Mouse (Mus musculus) MEL (cell line): ENCODE results near the gene Spef1. TPM values are rescaled to one million over a fixed set of nuclear protein-coding genes. Genes with fewer than 3 reads are reported as not detected.

ENCODE experiments used
- DNase-seq: peaks from one replicate; pipeline ENCODE4 v3.0.0; 2011; ENCODE audit warnings: low read depth, low spot score
- H3K27ac ChIP-seq: 2 replicates; pipeline ENCODE4 v1.5.1; 2012; ENCODE audit warnings: low read depth, mild to moderate bottlenecking, control low read depth, low read length, moderate library complexity; ENCODE audit not compliant: control insufficient read depth
- H3K27me3 ChIP-seq, 2 experiments: fragments of 150-350 bp in 1 of 2; sonication (generic) in 1 of 2; 2 replicates each; pipeline ENCODE4 v1.6.1; 2012; ENCODE audit warnings: low read length in 2 of 2, mild to moderate bottlenecking in 2 of 2, improper control_type of control experiment in 1 of 2, moderate library complexity in 1 of 2; ENCODE audit not compliant: insufficient read depth in 2 of 2, control insufficient read depth in 1 of 2
- H3K36me3 ChIP-seq, 2 experiments: 2 replicates each; pipeline ENCODE4 v1.6.1; 2012 to 2014; ENCODE audit warnings: low read length in 2 of 2, improper control_type of control experiment in 1 of 2, inconsistent platforms in 1 of 2, mild to moderate bottlenecking in 1 of 2; ENCODE audit not compliant: insufficient read depth in 2 of 2, control insufficient read depth in 1 of 2
- H3K4me1 ChIP-seq, 2 experiments: fragments of 150-350 bp in 1 of 2; sonication (generic) in 1 of 2; 2 replicates each; pipeline ENCODE4 v1.6.1; 2012; ENCODE audit warnings: low read length in 2 of 2, improper control_type of control experiment in 1 of 2, mild to moderate bottlenecking in 1 of 2; ENCODE audit not compliant: insufficient read depth in 2 of 2, control insufficient read depth in 1 of 2
- H3K4me3 ChIP-seq, 2 experiments: fragments of 150-350 bp in 1 of 2; sonication (generic) in 1 of 2; 2 replicates each; pipeline ENCODE4 v1.5.1; 2012; ENCODE audit warnings: low read depth in 2 of 2, low read length in 2 of 2, mild to moderate bottlenecking in 2 of 2, moderate library complexity in 2 of 2, control low read depth in 1 of 2, improper control_type of control experiment in 1 of 2; ENCODE audit not compliant: control insufficient read depth in 1 of 2, insufficient read depth in 1 of 2
- H3K79me2 ChIP-seq: 2 replicates; pipeline ENCODE4 v1.6.1; 2012; ENCODE audit warnings: mild to moderate bottlenecking, low read length, moderate library complexity; ENCODE audit not compliant: control insufficient read depth, poor library complexity, insufficient read depth
- H3K9ac ChIP-seq: 2 replicates; pipeline ENCODE4 v1.6.1; 2012; ENCODE audit warnings: low read depth, mild to moderate bottlenecking, control low read depth, low read length, moderate library complexity; ENCODE audit not compliant: control insufficient read depth, poor library complexity, severe bottlenecking
- H3K9me3 ChIP-seq: fragments of 150-350 bp; sonication (generic); replicated peaks from 2 replicates; pipeline ENCODE4 v1.6.1; 2012; ENCODE audit warnings: mild to moderate bottlenecking, low read length, improper control_type of control experiment, moderate library complexity; ENCODE audit not compliant: insufficient read depth
- BHLHE40 ChIP-seq: IDR thresholded peaks from 2 replicates; pipeline ENCODE4 v1.6.1; 2012; ENCODE audit warnings: low read depth, mild to moderate bottlenecking, inconsistent platforms, low read length, improper control_type of control experiment, borderline replicate concordance
- CHD2 ChIP-seq: IDR thresholded peaks from 2 replicates; pipeline ENCODE4 v1.6.1; 2011; ENCODE audit warnings: low read length, improper control_type of control experiment
- CTCF ChIP-seq, 3 experiments: IDR thresholded peaks in 2 of 3; conservative IDR thresholded peaks in 1 of 3; 2 replicates each; pipeline ENCODE4 v1.5.1; 2011 to 2012; ENCODE audit warnings: low read length in 3 of 3, low read depth in 2 of 3, mild to moderate bottlenecking in 2 of 3, improper control_type of control experiment in 1 of 3, inconsistent platforms in 1 of 3, mixed read lengths in 1 of 3, moderate library complexity in 1 of 3; ENCODE audit not compliant: control insufficient read depth in 1 of 3, insufficient read depth in 1 of 3, poor library complexity in 1 of 3, severe bottlenecking in 1 of 3
- E2F4 ChIP-seq: IDR thresholded peaks from 2 replicates; pipeline ENCODE4 v1.6.1; 2011; ENCODE audit warnings: low read depth, low read length, improper control_type of control experiment, borderline replicate concordance
- ELF1 ChIP-seq: IDR thresholded peaks from 2 replicates; pipeline ENCODE4 v1.6.1; 2014; ENCODE audit warnings: low read depth, mild to moderate bottlenecking, inconsistent platforms, low read length, improper control_type of control experiment, moderate library complexity
- ETS1 ChIP-seq: IDR thresholded peaks from 2 replicates; pipeline ENCODE4 v1.6.1; 2012; ENCODE audit warnings: low read depth, mild to moderate bottlenecking, inconsistent platforms, low read length, improper control_type of control experiment, moderate library complexity
- HCFC1 ChIP-seq: IDR thresholded peaks from 2 replicates; pipeline ENCODE4 v1.6.1; 2012; ENCODE audit warnings: low read depth, mild to moderate bottlenecking, inconsistent platforms, low read length, improper control_type of control experiment, moderate library complexity
- JUND ChIP-seq: IDR thresholded peaks from 2 replicates; pipeline ENCODE4 v1.6.1; 2011; ENCODE audit warnings: low read depth, mild to moderate bottlenecking, improper control_type of control experiment, low read length
- KAT2A ChIP-seq: conservative IDR thresholded peaks from 2 replicates; pipeline ENCODE4 v1.6.1; 2012; ENCODE audit warnings: low read depth, low read length, improper control_type of control experiment, inconsistent platforms
- MAFK ChIP-seq: IDR thresholded peaks from 2 replicates; pipeline ENCODE4 v1.6.1; 2011; ENCODE audit warnings: low read depth, mild to moderate bottlenecking, low read length, improper control_type of control experiment, borderline replicate concordance
- MAX ChIP-seq: IDR thresholded peaks from 2 replicates; pipeline ENCODE4 v1.6.1; 2011; ENCODE audit warnings: low read length, improper control_type of control experiment
- MAZ ChIP-seq: IDR thresholded peaks from 2 replicates; pipeline ENCODE4 v1.6.1; 2012; ENCODE audit warnings: low read depth, mild to moderate bottlenecking, inconsistent platforms, low read length, improper control_type of control experiment
- MEF2A ChIP-seq: IDR thresholded peaks from 2 replicates; pipeline ENCODE4 v1.6.1; 2014; ENCODE audit warnings: low read depth, mild to moderate bottlenecking, inconsistent platforms, low read length, improper control_type of control experiment; ENCODE audit not compliant: poor library complexity, insufficient replicate concordance, severe bottlenecking; ENCODE audit errors: extremely low read depth
- MXI1 ChIP-seq: IDR thresholded peaks from 2 replicates; pipeline ENCODE4 v1.6.1; 2011; ENCODE audit warnings: mild to moderate bottlenecking, low read depth, low read length, improper control_type of control experiment
- MYC ChIP-seq: IDR thresholded peaks from 2 replicates; pipeline ENCODE4 v1.6.1; 2011; ENCODE audit warnings: low read depth, mild to moderate bottlenecking, low read length, improper control_type of control experiment, moderate library complexity
- NELFE ChIP-seq: IDR thresholded peaks from 2 replicates; pipeline ENCODE4 v1.6.1; 2011; ENCODE audit warnings: low read depth, low read length, improper control_type of control experiment
- POLR2A ChIP-seq, 2 experiments: IDR thresholded peaks; 2 replicates each; pipeline ENCODE4 v1.6.1; 2011 to 2012; ENCODE audit warnings: low read length in 2 of 2, mild to moderate bottlenecking in 2 of 2, control low read depth in 1 of 2, improper control_type of control experiment in 1 of 2, low read depth in 1 of 2, moderate library complexity in 1 of 2; ENCODE audit not compliant: control insufficient read depth in 1 of 2, insufficient read depth in 1 of 2, poor library complexity in 1 of 2
- POLR2AphosphoS2 ChIP-seq: IDR thresholded peaks from 2 replicates; pipeline ENCODE4 v1.6.1; 2011; ENCODE audit warnings: low read length, improper control_type of control experiment
- POLR2AphosphoS5 ChIP-seq: IDR thresholded peaks from 2 replicates; pipeline ENCODE4 v1.6.1; 2012; ENCODE audit warnings: low read depth, borderline replicate concordance, mild to moderate bottlenecking, inconsistent platforms, low read length, moderate library complexity, mixed read lengths
- SMC3 ChIP-seq: IDR thresholded peaks from 2 replicates; pipeline ENCODE4 v1.6.1; 2011; ENCODE audit warnings: low read depth, low read length, improper control_type of control experiment
- TAL1 ChIP-seq: IDR thresholded peaks from 2 replicates; pipeline ENCODE4 v1.6.1; 2012; ENCODE audit warnings: mild to moderate bottlenecking, inconsistent platforms, low read length, moderate library complexity, mixed read lengths
- TBP ChIP-seq: IDR thresholded peaks from 2 replicates; pipeline ENCODE4 v1.8.0; 2011; ENCODE audit warnings: low read depth, low read length, improper control_type of control experiment
- TCF12 ChIP-seq: IDR thresholded peaks from 2 replicates; pipeline ENCODE4 v1.6.1; 2014; ENCODE audit warnings: low read depth, mild to moderate bottlenecking, inconsistent platforms, low read length, improper control_type of control experiment, moderate library complexity
- UBTF ChIP-seq: IDR thresholded peaks from 2 replicates; pipeline ENCODE4 v1.6.1; 2012; ENCODE audit warnings: low read depth, mild to moderate bottlenecking, inconsistent platforms, low read length, improper control_type of control experiment, moderate library complexity, borderline replicate concordance; ENCODE audit not compliant: insufficient read depth
- USF1 ChIP-seq: IDR thresholded peaks from 2 replicates; pipeline ENCODE4 v1.6.1; 2014; ENCODE audit warnings: low read depth, mild to moderate bottlenecking, inconsistent platforms, low read length, improper control_type of control experiment, moderate library complexity
- ZC3H11A ChIP-seq: IDR thresholded peaks from 2 replicates; pipeline ENCODE4 v1.6.1; 2012; ENCODE audit warnings: low read depth, mild to moderate bottlenecking, inconsistent platforms, low read length, improper control_type of control experiment
- ZKSCAN1 ChIP-seq: IDR thresholded peaks from 2 replicates; pipeline ENCODE4 v1.6.1; 2012; ENCODE audit warnings: low read depth, mild to moderate bottlenecking, inconsistent platforms, low read length, improper control_type of control experiment, moderate library complexity
- ZNF384 ChIP-seq: IDR thresholded peaks from 2 replicates; pipeline ENCODE4 v1.6.1; 2012; ENCODE audit warnings: low read depth, mild to moderate bottlenecking, inconsistent platforms, low read length, improper control_type of control experiment
- polyA plus RNA-seq, 2 experiments: library from polyadenylated mRNA; stranded (reverse) in 1 of 2; unstranded in 1 of 2; fragments of >175 nt in 1 of 2; fragments of >200 nt in 1 of 2; gene quantifications; 2 replicates each; pipeline versions ENCODE4 v1.2.1 to v1.2.4; 2012; ENCODE audit warnings: low replicate concordance in 2 of 2, low read depth in 1 of 2; ENCODE audit not compliant: insufficient read length in 2 of 2, insufficient read depth in 1 of 2, missing spikeins in 1 of 2
- total RNA-seq: library from RNA; depleted of rRNA; stranded (reverse); fragments of 300-350 nt; gene quantifications from 2 replicates; pipeline ENCODE4 v1.2.3, GENCODE M21; 2012

Spef1 gene
- total and polyA plus RNA-seq, 3 experiments = 1.2 to 1.8 TPM; not detected in 1

DNA sequence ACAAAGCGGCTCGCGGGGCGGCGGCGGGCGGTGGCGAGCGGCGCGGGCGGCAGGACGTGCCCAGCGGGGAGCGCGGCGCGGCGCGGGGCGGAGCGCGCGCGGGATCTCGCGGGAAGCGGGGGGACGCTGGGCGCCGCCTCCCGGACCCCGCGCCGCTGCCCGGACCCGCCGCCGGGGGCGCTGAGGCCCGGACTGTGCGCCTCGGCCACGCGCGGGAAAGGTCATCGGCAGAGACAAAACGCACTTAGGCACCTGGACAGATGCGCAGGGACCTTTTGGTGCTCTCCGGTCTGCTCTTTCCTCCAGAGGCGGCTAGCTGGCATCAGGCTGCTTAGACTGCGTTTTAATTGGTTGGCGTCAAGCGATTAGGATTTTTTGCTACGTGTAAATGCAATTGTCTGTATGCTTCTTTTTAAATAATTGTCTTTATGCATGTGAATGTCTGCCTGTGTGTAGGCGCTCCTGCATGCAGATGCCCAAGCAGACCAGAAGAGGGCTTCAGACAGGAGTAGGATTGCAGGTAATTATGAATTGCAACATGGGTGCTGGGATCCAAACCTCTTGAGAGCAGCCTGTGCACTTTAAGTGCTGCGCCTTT is 7.0 kb downstream of the Spef1 start, which contains the start of gene Cenpb (continued):
- TF ChIP-seq ELF1 = no peak
- peak; percentile 64 for TF ChIP-seq SMC3
- peak; percentile 44 to 69 (median 57) for TF ChIP-seq CTCF (IDR thresholded peaks at IDR 0.05 in 2 of 3, conservative IDR thresholded peaks at IDR 0.05 in 1 of 3; ENCODE audit: control insufficient read depth in 1 of 3, insufficient read depth in 1 of 3, low read depth in 2 of 3, low read length in 3 of 3, poor library complexity in 1 of 3, severe bottlenecking in 1 of 3)
- TF ChIP-seq, all 39 proteins: peak for 12

DNA sequence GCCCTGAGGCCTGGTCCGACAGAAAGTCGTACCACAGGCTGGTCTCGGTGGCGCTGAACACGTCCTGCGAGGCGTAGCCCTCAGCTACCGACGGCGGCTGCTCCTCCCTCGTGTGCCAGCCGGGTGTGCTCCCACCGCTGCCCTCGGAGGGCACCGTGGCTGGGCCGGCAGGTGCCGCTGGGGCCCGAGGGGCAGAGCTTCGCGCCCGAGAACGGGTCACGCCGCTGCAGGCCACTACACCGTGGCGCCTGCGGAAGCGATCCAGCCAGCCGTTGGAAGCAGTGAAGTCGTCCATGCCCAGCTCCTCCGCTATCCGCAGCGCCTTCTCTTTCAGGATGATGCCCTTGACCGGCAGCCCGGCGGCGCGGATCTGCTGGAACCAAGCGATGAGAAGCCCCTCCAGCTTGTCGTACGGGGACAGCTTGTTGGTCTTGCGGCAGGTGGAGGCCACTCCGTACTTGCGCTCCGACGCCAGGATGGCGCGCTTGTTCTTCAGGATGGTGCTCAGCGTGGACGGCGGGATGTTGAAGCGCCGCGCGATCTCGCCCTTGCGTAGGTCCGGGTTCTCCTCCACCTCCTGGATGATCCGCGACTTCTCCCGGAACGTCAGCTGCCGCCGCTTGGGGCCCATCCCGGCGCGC is 7.7 kb downstream of the Spef1 start:
- Histone ChIP-seq H3K9ac (peak overlapping the region; percentile 86), H3K27me3 (no peaks in the 10 kb centered on the region), H3K79me2 (peaks cover 16% of the 10 kb centered on the region), H3K4me1 (peaks cover 0 to 28% of the 10 kb centered on the region in 2 experiments; a peak in 2 of 4 replicates), H3K9me3 (no peaks in the 10 kb centered on the region), H3K36me3 (peaks cover 0 to 7% of the 10 kb centered on the region in 2 experiments; a peak in 2 of 4 replicates), H3K27ac (peak overlapping the region; percentile 38; the same call in 1 of the 2 replicates), H3K4me3 (peak overlapping the region; percentile 88 to 91)
- DNase-seq = peak; percentile 84
- TF ChIP-seq POLR2AphosphoS2 = no peak
- no peak for TF ChIP-seq UBTF
- no peak for TF ChIP-seq ZC3H11A
- TF ChIP-seq USF1 = no peak
- TF ChIP-seq TAL1 = no peak
- no peak for TF ChIP-seq MEF2A
- no peak for TF ChIP-seq SMC3
- TF ChIP-seq MAZ = 0 out of 2 replicates have a peak, but pooled peaks have one; percentile 5
- no peak for TF ChIP-seq MYC
- TF ChIP-seq ZKSCAN1 = no peak
- TF ChIP-seq HCFC1 = peak; percentile 26; the same call in 1 of the 2 replicates
- TF ChIP-seq KAT2A = no peak
- TF ChIP-seq E2F4 = 0 out of 2 replicates have a peak, but pooled peaks have one; percentile 12
- no peak for TF ChIP-seq POLR2AphosphoS5
- TF ChIP-seq CTCF (IDR thresholded peaks at IDR 0.05 in 2 of 3, conservative IDR thresholded peaks at IDR 0.05 in 1 of 3; ENCODE audit: control insufficient read depth in 1 of 3, insufficient read depth in 1 of 3, low read depth in 2 of 3, low read length in 3 of 3, poor library complexity in 1 of 3, severe bottlenecking in 1 of 3) = no peak
- TF ChIP-seq ETS1 = no peak
- TF ChIP-seq TCF12 = no peak
- 0 out of 2 replicates have a peak, but pooled peaks have one; percentile 19 for TF ChIP-seq MAX
- no peak for TF ChIP-seq ELF1
- TF ChIP-seq POLR2A (IDR thresholded peaks at IDR 0.05; ENCODE audit: control insufficient read depth in 1 of 2, insufficient read depth in 1 of 2, low read depth in 1 of 2, low read length in 2 of 2, poor library complexity in 1 of 2) = peak in 1 of 2 experiments; percentile 46; a peak in 2 of 4 replicates
- no peak for TF ChIP-seq JUND
- TF ChIP-seq ZNF384 = no peak
- no peak for TF ChIP-seq MAFK
- TF ChIP-seq CHD2 = no peak; the same call in 1 of the 2 replicates
- no peak for TF ChIP-seq NELFE
- TF ChIP-seq TBP = no peak; the same call in 1 of the 2 replicates
- no peak for TF ChIP-seq BHLHE40
- TF ChIP-seq MXI1 = 0 out of 2 replicates have a peak, but pooled peaks have one; percentile 35
